Mouse (Mus musculus) layer of hippocampus, adult 9-10 months (tissue): ENCODE measurements around the gene Plekhs1.

Experiments
- DNase-seq: peaks from one replicate; pipeline ENCODE4 v3.0.0; 2022; ENCODE audit warnings: low spot score

The Plekhs1 gene

GRCm38 (mm10) chr19:56461522-56462101 lies at the start of gene Plekhs1:
Plekhs1 (plus strand) TSS chr19:56461640.
- no peak for DNase-seq

GRCm38 (mm10) chr19:56418404-56418803 lies 43.0 kb upstream of the Plekhs1 start:
- DNase-seq = no peak

GRCm38 (mm10) chr19:56419452-56419851 lies 42.0 kb upstream of the Plekhs1 start:
- no peak for DNase-seq

GRCm38 (mm10) chr19:56420345-56420744 lies 41.1 kb upstream of the Plekhs1 start:
- DNase-seq = no peak

GRCm38 (mm10) chr19:56422476-56423338 lies 38.7 kb upstream of the Plekhs1 start:
- peak; percentile 97 for DNase-seq

- no peak for DNase-seq
These were observed 38.1 kb upstream of the Plekhs1 start for GRCm38 (mm10) chr19:56423370-56423769.

- DNase-seq = no peak
These were observed 36.6 kb upstream of the Plekhs1 start for GRCm38 (mm10) chr19:56424606-56425395.

- no peak for DNase-seq
These were observed 35.9 kb upstream of the Plekhs1 start for GRCm38 (mm10) chr19:56425492-56425891.

- no peak for DNase-seq
These were observed 31.1 kb upstream of the Plekhs1 start for GRCm38 (mm10) chr19:56430369-56430768.

- DNase-seq = no peak
These were observed 28.7 kb upstream of the Plekhs1 start for GRCm38 (mm10) chr19:56432706-56433105.

GRCm38 (mm10) chr19:56433581-56433980 lies 27.9 kb upstream of the Plekhs1 start:
- DNase-seq = no peak

- no peak for DNase-seq
These were observed 25.1 kb upstream of the Plekhs1 start for GRCm38 (mm10) chr19:56436380-56436779.

GRCm38 (mm10) chr19:56438357-56439071 lies 22.9 kb upstream of the Plekhs1 start:
- no peak for DNase-seq

- no peak for DNase-seq
These were observed 22.4 kb upstream of the Plekhs1 start for GRCm38 (mm10) chr19:56439072-56439434.

- no peak for DNase-seq
These were observed 18.0 kb upstream of the Plekhs1 start for GRCm38 (mm10) chr19:56443445-56443844.

GRCm38 (mm10) chr19:56448784-56449183 lies 12.7 kb upstream of the Plekhs1 start:
- DNase-seq = no peak

GRCm38 (mm10) chr19:56449537-56449936 lies 11.9 kb upstream of the Plekhs1 start:
- DNase-seq = no peak

- no peak for DNase-seq
These were observed 10.5 kb upstream of the Plekhs1 start for GRCm38 (mm10) chr19:56450892-56451291.

GRCm38 (mm10) chr19:56451867-56452266 lies 9.6 kb upstream of the Plekhs1 start:
- no peak for DNase-seq

- no peak for DNase-seq
These were observed 9.0 kb upstream of the Plekhs1 start for GRCm38 (mm10) chr19:56452421-56452820.

- DNase-seq = no peak
These were observed 6.6 kb upstream of the Plekhs1 start for GRCm38 (mm10) chr19:56454862-56455261.

GRCm38 (mm10) chr19:56455369-56455768 lies 6.1 kb upstream of the Plekhs1 start:
- no peak for DNase-seq
